Mouse (Mus musculus) cerebellum, adult 8-10 months (tissue): ENCODE data around the gene 2010111I01Rik.
A peak's percentile ranks its signal among the peaks of the same experiment; 100 is the strongest.

Experiments used
- DNase-seq: peaks from one replicate; pipeline ENCODE4 v3.0.0; 2022

Gene 2010111I01Rik

GRCm38 (mm10) chr13:63270191-63270590, 305.5 kb downstream of the 2010111I01Rik start:
- DNase-seq: no peak

GRCm38 (mm10) chr13:63272017-63272601, 307.4 kb downstream of the 2010111I01Rik start:
- no peak for DNase-seq

GRCm38 (mm10) chr13:63272602-63273229, 308.0 kb downstream of the 2010111I01Rik start:
- DNase-seq: no peak

GRCm38 (mm10) chr13:63273859-63274258, 309.2 kb downstream of the 2010111I01Rik start:
- DNase-seq: no peak

- DNase-seq: no peak
Observed at GRCm38 (mm10) chr13:63274488-63275166, 309.9 kb downstream of the 2010111I01Rik start.

- DNase-seq: no peak
Observed at GRCm38 (mm10) chr13:63276389-63276788, 311.7 kb downstream of the 2010111I01Rik start.

- DNase-seq: no peak
Observed at GRCm38 (mm10) chr13:63277316-63277715, 312.6 kb downstream of the 2010111I01Rik start.

- DNase-seq: no peak
Observed at GRCm38 (mm10) chr13:63278141-63278631, 313.5 kb downstream of the 2010111I01Rik start.

GRCm38 (mm10) chr13:63278796-63279475, 314.2 kb downstream of the 2010111I01Rik start:
- no peak for DNase-seq

- no peak for DNase-seq
Observed at GRCm38 (mm10) chr13:63279807-63280206, 315.1 kb downstream of the 2010111I01Rik start.

- no peak for DNase-seq
Observed at GRCm38 (mm10) chr13:63280344-63280743, 315.7 kb downstream of the 2010111I01Rik start.

- no peak for DNase-seq
Observed at GRCm38 (mm10) chr13:63281206-63281605, 316.5 kb downstream of the 2010111I01Rik start.

- no peak for DNase-seq
Observed at GRCm38 (mm10) chr13:63283236-63283635, 318.5 kb downstream of the 2010111I01Rik start.

GRCm38 (mm10) chr13:63284748-63285147, 320.1 kb downstream of the 2010111I01Rik start:
- DNase-seq: no peak

- peak; percentile 69 for DNase-seq
Observed at GRCm38 (mm10) chr13:63286483-63287102, 321.9 kb downstream of the 2010111I01Rik start.

- no peak for DNase-seq
Observed at GRCm38 (mm10) chr13:63289152-63289551, 324.5 kb downstream of the 2010111I01Rik start.

- no peak for DNase-seq
Observed at GRCm38 (mm10) chr13:63289687-63290086, 325.0 kb downstream of the 2010111I01Rik start.

GRCm38 (mm10) chr13:63290126-63290525, 325.4 kb downstream of the 2010111I01Rik start:
- no peak for DNase-seq

GRCm38 (mm10) chr13:63291016-63291415, 326.3 kb downstream of the 2010111I01Rik start:
- DNase-seq: no peak

- DNase-seq: no peak
Observed at GRCm38 (mm10) chr13:63293647-63294046, 329.0 kb downstream of the 2010111I01Rik start.

GRCm38 (mm10) chr13:63294359-63295193, 329.9 kb downstream of the 2010111I01Rik start:
- peak; percentile 65 for DNase-seq

- no peak for DNase-seq
Observed at GRCm38 (mm10) chr13:63296300-63296699, 331.6 kb downstream of the 2010111I01Rik start.
